Mouse (Mus musculus) WW6 (cell line): ENCODE measurements around the gene Zc3h4.

Experiments
- DNase-seq: peaks from one replicate; pipeline ENCODE4 v3.0.0-alpha.2; 2013; ENCODE audit warnings: low read depth, low spot score

Gene Zc3h4

GRCm38 (mm10) chr7:16476600-16476989 lies 75.9 kb downstream of the Zc3h4 start:
- DNase-seq, result no peak

DNA sequence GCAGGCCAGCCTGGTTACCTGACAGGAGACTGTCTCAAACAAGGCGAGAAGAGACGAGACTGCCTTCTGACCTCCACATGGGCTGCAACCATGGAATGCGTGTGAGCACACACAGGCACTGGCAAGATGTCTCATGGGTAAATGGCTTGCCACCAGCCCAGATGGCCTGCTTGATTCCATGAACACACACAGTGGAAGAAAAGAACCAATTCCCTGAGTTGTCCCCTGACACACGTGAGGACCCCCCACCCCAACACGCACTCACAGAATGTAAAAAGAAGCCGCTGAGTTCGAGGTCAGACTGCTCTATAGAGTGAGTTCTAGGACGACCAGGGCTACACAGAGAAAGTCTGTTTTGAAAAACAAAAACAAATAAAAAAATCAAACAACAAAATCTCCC lies 76.9 kb downstream of the Zc3h4 start, which contains the start of gene Npas1:
Gene Npas1, minus strand, starts transcription at position 101 of the 400 bp plus-strand sequence.
- DNase-seq, result no peak
